Mouse (Mus musculus) kidney, postnatal 36 days (tissue): ENCODE measurements around the gene BC053393.
A peak's percentile ranks its signal among the peaks of the same experiment; 100 is the strongest.
"Not testable (repeated sequence)": the region's sequence is repeated elsewhere in the genome, so short reads cannot be mapped to it uniquely, and the experiment has no call there.

Source experiments
- DNase-seq, 2 experiments: peaks; one replicate each; pipeline ENCODE4 v3.0.0; 2021 to 2022; ENCODE audit warnings: mixed read lengths in 2 of 2

Gene BC053393

GRCm38 (mm10) chr11:46571327-46571726 is at the start of gene BC053393:
Gene BC053393 (plus strand): TSS chr11:46571536.
- DNase-seq = no peak

DNA sequence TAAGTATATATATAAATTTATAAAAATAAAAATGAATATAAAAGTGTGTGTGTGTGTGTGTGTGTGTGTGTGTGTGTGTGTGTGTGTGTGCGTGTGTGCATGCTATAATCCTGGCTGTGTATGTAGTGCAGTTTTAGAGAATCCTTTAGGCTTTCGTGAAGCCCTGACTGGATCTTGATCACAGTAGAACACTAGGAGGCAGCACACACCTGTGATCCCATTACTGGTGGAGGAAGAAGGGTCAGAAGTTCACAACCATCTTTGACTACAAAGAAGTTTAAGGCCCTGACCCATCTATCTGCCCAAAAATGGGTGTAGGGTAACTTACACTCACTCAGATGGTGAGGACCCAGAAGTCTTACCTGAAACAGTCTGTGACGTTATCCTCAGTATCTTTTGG is 48.6 kb upstream of the BC053393 start:
- DNase-seq = peak; percentile 8 to 59

GRCm38 (mm10) chr11:46523912-46524311 is 47.4 kb upstream of the BC053393 start, which contains the start of gene Gm12169:
Gene Gm12169 (plus strand): TSS chr11:46524212.
- no peak for DNase-seq

DNA sequence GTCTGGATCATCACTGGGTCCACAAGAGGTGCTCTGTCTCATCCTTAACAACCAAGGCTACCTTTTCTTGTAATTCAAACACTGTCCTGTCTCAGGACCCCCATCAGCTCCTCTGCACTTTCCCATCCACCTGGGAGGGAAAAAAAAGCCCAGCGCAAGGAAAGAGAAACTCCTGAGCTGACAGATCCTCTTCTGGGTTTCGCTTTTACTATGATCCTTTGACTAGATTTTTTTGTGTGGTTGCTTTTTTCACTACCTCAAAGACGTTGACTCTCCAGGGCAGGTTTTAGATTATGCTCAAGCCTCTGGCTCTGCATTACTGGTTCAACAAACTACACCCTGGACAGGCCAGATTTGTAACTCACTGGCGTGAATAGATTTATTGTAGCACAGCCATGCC is 41.2 kb upstream of the BC053393 start:
- no peak for DNase-seq

DNA sequence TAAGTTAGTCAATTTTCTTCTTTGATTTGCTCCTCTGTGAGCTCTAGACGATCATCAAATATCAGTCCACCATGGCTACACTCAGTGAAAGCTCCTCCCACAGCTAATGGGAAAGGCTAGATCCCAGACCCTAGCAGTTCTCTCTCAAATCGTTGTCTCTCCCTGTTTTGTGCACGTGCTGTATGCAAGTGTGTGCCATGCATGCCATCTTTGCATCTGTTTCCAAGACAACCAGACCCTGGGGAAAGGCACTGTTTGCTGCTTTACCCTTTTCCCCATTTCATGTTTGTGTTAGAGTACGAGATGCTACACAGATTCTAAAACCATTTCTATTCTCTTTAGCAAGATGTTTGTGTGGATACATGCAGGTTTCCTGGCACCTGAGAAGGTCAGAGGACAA is 34.4 kb upstream of the BC053393 start:
- no peak for DNase-seq

DNA sequence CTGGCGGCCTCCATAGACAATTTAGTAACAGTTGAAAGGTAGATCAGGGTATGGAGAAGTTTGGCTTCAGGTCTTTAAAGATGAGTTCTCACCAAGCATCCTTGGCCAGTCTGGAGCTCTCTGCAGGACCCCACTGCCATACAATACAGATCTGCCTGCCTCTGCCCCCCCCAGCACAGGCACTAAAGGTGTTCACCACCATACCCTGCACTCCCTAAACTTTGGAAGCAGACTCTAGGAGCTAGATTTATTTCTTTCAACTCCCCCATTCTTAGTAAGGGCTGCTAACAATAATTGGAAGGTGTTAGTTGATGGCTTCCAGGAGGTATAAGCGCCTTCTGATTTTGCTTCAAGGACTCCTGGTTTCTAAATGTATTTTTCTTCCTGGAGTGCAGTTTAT is 27.8 kb upstream of the BC053393 start:
- no peak for DNase-seq

DNA sequence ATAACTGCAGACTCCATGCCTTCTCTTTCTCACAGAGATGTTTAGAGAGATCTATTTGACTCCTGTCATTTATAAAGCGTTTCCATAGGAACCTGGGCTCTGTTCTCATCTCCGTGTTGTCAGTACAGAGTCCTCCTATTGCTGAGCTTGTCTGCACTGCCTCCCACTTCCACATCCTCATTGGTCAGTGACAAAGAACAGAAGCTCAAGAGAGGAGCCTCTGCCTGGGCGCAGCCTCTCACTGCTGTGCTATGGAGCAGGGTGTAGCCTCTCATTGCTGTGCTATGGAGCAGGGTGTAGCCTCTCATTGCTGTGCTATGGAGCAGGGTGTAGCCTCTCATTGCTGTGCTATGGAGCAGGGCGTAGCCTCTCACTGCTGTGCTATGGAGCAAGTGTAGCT is 21.6 kb upstream of the BC053393 start:
- DNase-seq = no peak

DNA sequence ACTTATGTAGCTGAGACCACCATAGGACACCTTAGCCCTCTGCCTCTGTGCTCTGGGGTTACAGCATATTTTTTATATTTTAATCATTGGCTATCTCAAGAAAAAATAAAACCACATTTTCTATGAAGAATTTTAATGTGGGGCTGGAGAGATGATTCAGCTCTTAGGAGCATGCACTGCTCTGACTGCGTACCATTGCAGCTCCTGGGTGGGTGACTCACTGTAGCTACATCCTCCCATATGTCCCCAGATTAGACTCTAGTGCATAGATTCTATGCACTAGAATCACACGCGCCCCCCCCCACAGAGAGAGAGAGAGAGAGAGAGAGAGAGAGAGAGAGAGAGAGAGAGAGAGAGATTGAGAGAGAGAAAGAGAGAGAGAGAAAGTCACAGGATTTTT is 18.6 kb upstream of the BC053393 start:
- DNase-seq = no peak

DNA sequence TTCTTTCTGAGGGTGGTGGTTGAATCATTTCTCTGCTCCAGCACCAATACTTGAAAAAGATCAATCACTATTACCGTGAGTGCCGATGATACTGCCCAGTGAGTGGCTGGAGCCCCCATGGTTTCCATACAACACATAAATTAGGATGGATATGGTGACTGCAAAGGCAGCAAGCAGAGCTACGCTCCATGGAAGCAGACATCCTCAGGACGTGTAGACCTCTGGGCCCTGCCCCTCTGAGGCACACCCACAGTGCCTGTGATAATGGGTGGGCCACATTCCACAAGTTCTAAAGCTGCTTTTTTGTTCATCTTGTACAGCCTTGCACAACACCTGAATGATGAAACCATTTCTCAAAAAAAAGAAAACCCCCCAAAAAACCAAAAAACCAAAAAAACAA is 10.2 kb upstream of the BC053393 start:
- DNase-seq = no peak

GRCm38 (mm10) chr11:46564671-46565070 is 6.7 kb upstream of the BC053393 start:
- DNase-seq = no peak

DNA sequence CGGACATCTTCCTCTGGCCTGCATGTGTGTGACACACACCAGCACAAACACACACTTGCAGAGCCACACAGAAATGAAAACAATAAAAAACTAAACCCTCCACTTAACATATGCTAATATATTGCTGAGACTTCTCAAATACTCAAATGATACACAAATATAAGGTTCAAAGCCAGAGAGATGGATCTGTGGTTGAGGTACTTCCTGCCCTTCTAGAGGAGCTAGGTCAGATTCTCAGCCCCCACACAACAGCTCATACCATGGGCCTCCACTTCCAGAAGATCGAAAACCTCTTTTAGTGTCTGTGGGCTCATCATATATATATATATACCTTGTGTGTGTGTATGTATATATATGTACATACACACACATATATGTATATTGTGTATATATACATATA is 5.4 kb upstream of the BC053393 start:
- DNase-seq = no peak

DNA sequence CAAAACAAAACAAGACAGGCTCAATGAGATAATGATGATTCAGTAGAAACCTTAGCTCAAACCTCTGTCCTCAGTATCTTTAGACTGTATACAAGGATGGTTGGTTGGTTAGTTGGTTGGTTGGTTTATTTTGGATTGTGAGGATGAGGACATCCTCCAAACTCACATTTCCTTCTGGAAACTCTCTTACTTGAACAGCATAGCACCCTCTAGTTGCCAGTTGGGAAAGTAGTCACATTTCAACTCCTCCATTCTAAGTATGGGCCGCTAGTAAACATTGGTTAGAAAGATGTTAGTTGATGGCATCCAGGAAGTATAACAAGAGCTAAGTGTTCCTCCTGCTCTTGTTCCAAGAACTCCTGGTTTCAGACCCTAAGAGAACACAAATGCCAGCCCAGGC is 2.2 kb upstream of the BC053393 start:
- no peak for DNase-seq

DNA sequence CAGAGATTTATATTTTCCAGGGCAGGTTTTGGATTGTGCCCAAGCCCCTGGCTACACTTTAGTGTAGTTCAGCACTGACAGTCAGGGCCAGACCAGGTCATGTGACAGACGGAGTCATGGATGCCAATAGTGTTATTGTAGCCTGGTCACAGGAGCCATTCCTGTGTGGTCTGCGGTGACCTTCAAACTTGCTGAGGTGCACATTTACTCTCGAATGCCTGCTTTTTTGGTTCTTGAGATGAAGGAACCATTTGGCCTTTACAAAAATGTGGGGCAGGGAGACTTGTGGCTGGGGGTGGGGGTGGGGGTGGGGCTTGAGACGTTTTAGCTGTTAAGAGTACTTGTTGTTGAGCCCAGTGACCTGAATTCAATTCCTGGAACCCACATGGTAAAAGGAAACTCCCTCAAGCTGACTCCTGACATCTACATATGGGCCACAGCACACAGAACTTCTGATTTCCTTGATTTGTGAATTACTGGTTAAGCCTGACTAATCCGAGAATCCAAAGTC is 7.5 kb downstream of the BC053393 start:
- DNase-seq = peak; percentile 70 to 75

DNA sequence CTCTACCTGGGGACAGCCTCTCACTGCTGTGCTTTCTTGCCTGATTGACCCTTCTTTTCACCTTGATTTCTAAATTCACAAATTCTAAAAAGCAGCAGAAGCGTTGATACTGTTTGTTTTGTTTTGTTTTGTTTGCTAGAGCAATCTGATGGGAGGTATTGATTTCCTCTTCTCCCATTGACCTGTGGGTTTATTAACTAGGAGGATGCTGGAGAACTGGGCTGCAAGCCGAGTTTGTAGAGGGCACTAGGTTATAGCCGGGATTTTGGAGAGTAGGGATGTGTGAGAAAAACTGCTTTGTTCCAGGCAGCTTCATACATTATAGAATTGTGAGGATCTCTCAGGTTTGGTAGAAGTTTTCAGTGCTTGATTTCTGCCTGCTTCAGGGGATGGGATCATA is 9.1 kb downstream of the BC053393 start:
- DNase-seq = peak in 1 of 2 experiments; percentile 25

GRCm38 (mm10) chr11:46582741-46583140 is 11.4 kb downstream of the BC053393 start:
- peak; percentile 7 to 18 for DNase-seq

DNA sequence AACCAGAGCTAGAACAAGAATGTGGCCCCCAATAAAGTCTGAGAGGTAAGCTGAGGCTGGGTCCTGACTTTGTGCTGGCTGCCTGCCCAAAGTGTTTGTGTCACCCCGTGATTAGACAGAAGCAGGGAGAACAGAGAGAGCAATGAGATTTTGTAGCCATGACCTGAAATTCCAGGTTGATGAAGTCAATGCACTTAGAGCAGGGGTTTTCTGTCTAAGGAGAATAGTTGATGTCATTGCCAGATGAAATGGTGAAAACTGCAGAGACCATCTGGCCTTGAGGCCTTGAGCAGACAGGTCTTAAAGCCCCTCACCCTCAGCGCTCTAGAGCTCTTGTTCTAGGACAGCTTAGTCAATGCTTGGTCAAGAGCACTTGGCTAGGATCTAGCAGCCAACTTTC is 21.1 kb downstream of the BC053393 start:
- no peak for DNase-seq

- DNase-seq = no peak
These were observed 48.6 kb downstream of the BC053393 start for GRCm38 (mm10) chr11:46619929-46620328.

- no peak for DNase-seq
These were observed 49.3 kb downstream of the BC053393 start for GRCm38 (mm10) chr11:46620414-46621168.

GRCm38 (mm10) chr11:46629211-46629795 is 58.0 kb downstream of the BC053393 start, which contains the start of gene Dppa1:
Gene Dppa1 (minus strand): TSS chr11:46629261.
- no peak for DNase-seq

- DNase-seq = peak; percentile 36 to 70
These were observed 60.3 kb downstream of the BC053393 start for GRCm38 (mm10) chr11:46631635-46632034.

DNA sequence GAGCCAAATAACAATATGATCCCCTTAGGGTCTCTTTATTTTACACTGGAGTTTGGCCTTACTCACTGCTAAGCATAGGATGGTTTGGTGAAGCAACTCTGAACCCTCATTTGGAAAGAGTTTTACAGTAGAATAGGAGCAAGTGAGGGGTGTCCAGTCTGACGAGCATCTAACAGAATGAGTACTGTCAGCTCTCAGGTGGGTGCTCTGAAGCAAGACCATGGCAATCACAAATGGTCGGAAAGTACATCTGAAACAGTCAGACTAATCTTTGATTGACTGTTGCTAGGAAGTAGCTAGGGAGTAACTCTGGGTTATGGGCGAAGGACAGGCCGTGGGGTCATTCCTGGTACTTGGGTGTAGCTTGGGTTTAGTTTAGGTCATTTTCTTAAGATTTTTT is 64.2 kb downstream of the BC053393 start:
- not testable (repeated sequence) for DNase-seq

- DNase-seq = no peak
These were observed 65.2 kb downstream of the BC053393 start for GRCm38 (mm10) chr11:46636568-46636967.
